Mouse (Mus musculus): ENCODE results near the gene Cst7. TPM values are rescaled to one million over a fixed set of nuclear protein-coding genes. Genes with fewer than 3 reads are reported as not detected.
"Not testable (repeated sequence)": the region's sequence is repeated elsewhere in the genome, so short reads cannot be mapped to it uniquely, and the experiment has no call there.

Gene Cst7
- polyA plus RNA-seq (2014; fragmentation: Nextera tagmentation; extraction: Ambion mirVana) = 1.5 and 2.6 TPM in 2 replicates

DNA sequence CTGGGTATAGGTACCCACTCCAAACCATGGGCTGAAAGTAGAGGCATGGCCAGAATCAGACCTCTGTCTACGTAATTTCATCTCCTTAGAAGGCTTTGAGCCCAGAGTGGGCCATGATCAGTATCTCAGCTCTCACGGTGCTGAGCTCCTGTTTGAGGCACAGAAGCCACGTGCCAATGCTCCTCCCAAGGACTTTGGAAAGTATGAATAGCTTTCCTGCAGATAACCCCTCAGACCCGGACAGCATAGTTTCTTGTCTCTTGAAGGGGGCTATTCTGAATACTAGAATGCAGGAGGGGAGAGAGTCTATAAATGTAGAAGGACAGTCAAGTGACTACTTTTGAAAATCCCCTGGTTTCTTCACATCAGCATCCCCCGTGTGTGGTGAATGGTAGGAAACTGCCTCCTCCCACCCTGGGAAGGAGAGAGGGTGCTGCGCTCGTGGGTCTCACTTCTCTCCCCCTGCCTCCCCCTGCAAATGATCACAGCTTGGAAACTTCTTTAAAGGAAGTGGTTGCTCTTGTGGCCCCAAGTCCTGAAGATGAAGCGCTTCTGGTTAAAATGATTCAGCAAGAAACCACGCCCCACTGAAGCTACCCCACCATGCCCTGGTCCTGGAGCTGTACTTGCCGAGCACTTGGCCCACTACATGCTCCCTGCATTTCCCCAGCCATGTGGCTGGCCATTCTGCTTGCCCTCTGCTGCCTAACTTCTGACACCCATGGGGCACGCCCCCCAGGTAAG lies at the start of gene Cst7:
Cst7 (plus strand) TSS at position 569 of the 744 bp plus-strand sequence.
- DNase-seq (ENCODE audit: low spot score) (no peak), ATAC-seq (ENCODE audit: low read depth) (no peak)
- H3K4me1 ChIP-seq (ENCODE audit: control insufficient read depth, insufficient read depth, low read length) = no peaks in the 10 kb centered on the region
- no peak within 1 kb of the TSS for H3K27ac ChIP-seq (replicated peaks; ENCODE audit: low read depth, low read length)
- no peaks in the 10 kb centered on the region for H3K9me3 ChIP-seq (ENCODE audit: control insufficient read depth, low read length)
- WGBS = 70% methylated on average over 11 of the region's 11 CpGs
- no peak within 1 kb of the TSS for H3K9ac ChIP-seq (ENCODE audit: low read depth, low read length)
- no peak within 1 kb of the TSS for H3K4me3 ChIP-seq (ENCODE audit: low read depth, low read length)
- H3K36me3 ChIP-seq (ENCODE audit: control insufficient read depth, insufficient read depth, low read length) = no peaks in the 10 kb centered on the region
- no peak within 1 kb of the TSS for H3K4me2 ChIP-seq (ENCODE audit: low read depth, low read length)
- H3K27me3 ChIP-seq (replicated peaks; ENCODE audit: control insufficient read depth, insufficient read depth, low read length) = no peaks in the 10 kb centered on the region

DNA sequence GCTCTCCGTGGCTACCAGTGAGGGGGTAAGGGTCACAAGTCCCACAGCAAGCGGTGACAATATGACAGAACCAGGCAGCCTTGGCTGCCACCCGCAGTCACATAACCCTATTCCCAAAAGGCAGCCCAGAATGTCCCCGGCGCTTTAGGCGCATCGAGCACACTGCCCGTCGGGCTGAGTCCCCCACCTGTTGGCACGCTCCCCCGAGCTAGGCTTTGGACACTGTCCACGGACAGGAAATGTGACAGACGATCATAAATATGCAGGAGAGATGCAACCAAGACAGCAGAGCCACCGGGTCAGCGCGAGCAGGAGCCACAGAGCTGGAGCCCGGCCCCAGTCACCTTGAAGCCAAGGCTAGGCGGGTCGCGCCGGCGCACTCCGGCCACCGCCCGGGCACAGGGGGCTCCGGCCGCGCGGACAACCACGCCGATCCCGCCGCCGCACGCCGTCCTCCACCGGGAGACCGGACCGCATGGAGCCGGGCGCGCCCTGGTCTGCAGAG lies 44.5 kb upstream of the Cst7 start:
- no peak for ATAC-seq (ENCODE audit: low read depth)
- DNase-seq (ENCODE audit: low spot score) = no peak
- 3% methylated on average over 40 of the region's 42 CpGs for WGBS
- peak overlapping the region; percentile 32 for H3K4me3 ChIP-seq (ENCODE audit: low read depth, low read length)
- peak overlapping the region; percentile 56 for H3K4me2 ChIP-seq (ENCODE audit: low read depth, low read length)
- H3K9me3 ChIP-seq (ENCODE audit: control insufficient read depth, low read length) = no peaks in the 10 kb centered on the region
- no peaks in the 10 kb centered on the region for H3K4me1 ChIP-seq (ENCODE audit: control insufficient read depth, insufficient read depth, low read length)
- H3K9ac ChIP-seq (ENCODE audit: low read depth, low read length) = no peak overlapping the region
- H3K27ac ChIP-seq (replicated peaks; ENCODE audit: low read depth, low read length) = no peak overlapping the region
- H3K27me3 ChIP-seq (replicated peaks; ENCODE audit: control insufficient read depth, insufficient read depth, low read length) = peaks cover 22% of the 10 kb centered on the region
- no peaks in the 10 kb centered on the region for H3K36me3 ChIP-seq (ENCODE audit: control insufficient read depth, insufficient read depth, low read length)

- H3K4me1 ChIP-seq (ENCODE audit: control insufficient read depth, insufficient read depth, low read length); ATAC-seq (ENCODE audit: low read depth); H3K27ac ChIP-seq (replicated peaks; ENCODE audit: low read depth, low read length); DNase-seq (ENCODE audit: low spot score); H3K36me3 ChIP-seq (ENCODE audit: control insufficient read depth, insufficient read depth, low read length); H3K9ac ChIP-seq (ENCODE audit: low read depth, low read length); H3K4me3 ChIP-seq (ENCODE audit: low read depth, low read length); H3K4me2 ChIP-seq (ENCODE audit: low read depth, low read length); H3K27me3 ChIP-seq (replicated peaks; ENCODE audit: control insufficient read depth, insufficient read depth, low read length); H3K9me3 ChIP-seq (ENCODE audit: control insufficient read depth, low read length): not testable (repeated sequence)
- 85% methylated on average over 10 of the region's 10 CpGs for WGBS
Observed at GRCm38 (mm10) chr2:150549576-150549975, 20.6 kb upstream of the Cst7 start.

- Histone ChIP-seq H3K9ac (ENCODE audit: low read depth, low read length) (no peak overlapping the region), H3K4me1 (ENCODE audit: control insufficient read depth, insufficient read depth, low read length) (no peaks in the 10 kb centered on the region), H3K4me3 (ENCODE audit: low read depth, low read length) (no peak overlapping the region), H3K27ac (replicated peaks; ENCODE audit: low read depth, low read length) (no peak overlapping the region), H3K9me3 (ENCODE audit: control insufficient read depth, low read length) (no peaks in the 10 kb centered on the region), H3K36me3 (ENCODE audit: control insufficient read depth, insufficient read depth, low read length) (no peaks in the 10 kb centered on the region), H3K27me3 (replicated peaks; ENCODE audit: control insufficient read depth, insufficient read depth, low read length) (no peaks in the 10 kb centered on the region), H3K4me2 (ENCODE audit: low read depth, low read length) (no peak overlapping the region)
- no peak for ATAC-seq (ENCODE audit: low read depth)
- WGBS = 57% methylated on average over 3 of the region's 3 CpGs
- peak; percentile 24 for DNase-seq (ENCODE audit: low spot score)
Observed at GRCm38 (mm10) chr2:150558568-150558967, 11.6 kb upstream of the Cst7 start.

GRCm38 (mm10) chr2:150567051-150567450 lies 3.2 kb upstream of the Cst7 start:
- whole genome bisulfite sequencing = 60% methylated on average over 2 of the region's 2 CpGs
- H3K9ac ChIP-seq (ENCODE audit: low read depth, low read length) = no peak overlapping the region
- H3K4me2 ChIP-seq (ENCODE audit: low read depth, low read length) = no peak overlapping the region
- ATAC-seq (ENCODE audit: low read depth) (no peak), DNase-seq (ENCODE audit: low spot score) (no peak)
- no peaks in the 10 kb centered on the region for H3K27me3 ChIP-seq (replicated peaks; ENCODE audit: control insufficient read depth, insufficient read depth, low read length)
- H3K4me1 ChIP-seq (ENCODE audit: control insufficient read depth, insufficient read depth, low read length) = no peaks in the 10 kb centered on the region
- H3K27ac ChIP-seq (replicated peaks; ENCODE audit: low read depth, low read length) = no peak overlapping the region
- H3K4me3 ChIP-seq (ENCODE audit: low read depth, low read length) = no peak overlapping the region
- H3K36me3 ChIP-seq (ENCODE audit: control insufficient read depth, insufficient read depth, low read length) = no peaks in the 10 kb centered on the region
- no peaks in the 10 kb centered on the region for H3K9me3 ChIP-seq (ENCODE audit: control insufficient read depth, low read length)

DNA sequence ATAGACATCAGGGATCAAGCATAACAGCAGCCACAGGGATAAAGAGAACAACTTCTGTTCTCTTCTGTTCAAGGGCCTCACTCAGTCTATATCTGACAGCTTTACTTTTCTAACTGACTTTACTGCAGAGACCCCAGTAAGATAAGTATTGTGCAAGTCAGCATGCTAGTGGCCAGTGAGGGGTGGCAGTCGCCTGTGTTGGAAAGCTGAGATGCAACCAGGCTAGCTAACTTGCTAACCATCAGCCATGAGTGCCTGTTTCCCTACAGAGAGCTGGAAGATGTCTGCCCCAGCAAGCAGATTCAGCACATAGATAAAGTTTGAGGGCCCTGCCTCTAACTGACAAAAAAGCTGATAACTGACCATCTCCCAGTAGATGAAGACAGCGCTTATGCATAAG lies 546 bp downstream of the Cst7 start:
- Histone ChIP-seq H3K4me3 (ENCODE audit: low read depth, low read length) (no peak overlapping the region), H3K9me3 (ENCODE audit: control insufficient read depth, low read length) (no peaks in the 10 kb centered on the region), H3K27me3 (replicated peaks; ENCODE audit: control insufficient read depth, insufficient read depth, low read length) (no peaks in the 10 kb centered on the region), H3K27ac (replicated peaks; ENCODE audit: low read depth, low read length) (no peak overlapping the region), H3K36me3 (ENCODE audit: control insufficient read depth, insufficient read depth, low read length) (no peaks in the 10 kb centered on the region; the same call in 1 of the 2 replicates), H3K9ac (ENCODE audit: low read depth, low read length) (no peak overlapping the region), H3K4me1 (ENCODE audit: control insufficient read depth, insufficient read depth, low read length) (no peaks in the 10 kb centered on the region), H3K4me2 (ENCODE audit: low read depth, low read length) (no peak overlapping the region)
- ATAC-seq (ENCODE audit: low read depth) (no peak), DNase-seq (ENCODE audit: low spot score) (no peak)
- 79% methylated on average over 2 of the region's 2 CpGs for WGBS

DNA sequence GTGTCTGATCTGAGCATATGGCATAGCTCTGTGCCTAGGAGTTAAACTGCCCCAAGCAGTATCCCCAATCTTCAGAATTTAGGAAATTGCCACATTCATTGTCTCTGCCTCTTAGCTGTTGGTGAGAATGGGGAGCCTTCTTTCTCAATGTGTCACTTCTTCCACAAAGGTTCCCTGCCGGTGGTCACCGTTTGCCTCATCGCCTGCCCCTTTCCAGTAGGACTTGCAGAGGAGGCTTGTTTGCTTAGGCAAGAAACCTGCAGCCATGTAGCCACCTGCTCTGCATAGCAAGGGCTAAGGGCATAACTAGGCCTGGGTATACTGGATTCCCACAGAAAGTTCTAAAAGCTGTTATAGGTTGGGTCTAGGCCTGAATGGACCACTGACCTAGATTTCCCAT lies 2.2 kb downstream of the Cst7 start:
- H3K4me2 ChIP-seq (ENCODE audit: low read depth, low read length) = no peak overlapping the region
- H3K4me1 ChIP-seq (ENCODE audit: control insufficient read depth, insufficient read depth, low read length) = no peaks in the 10 kb centered on the region
- H3K27ac ChIP-seq (replicated peaks; ENCODE audit: low read depth, low read length) = no peak overlapping the region
- ATAC-seq (ENCODE audit: low read depth) (no peak), DNase-seq (ENCODE audit: low spot score) (no peak)
- 75% methylated on average over 3 of the region's 3 CpGs for WGBS
- H3K9me3 ChIP-seq (ENCODE audit: control insufficient read depth, low read length) = no peaks in the 10 kb centered on the region
- no peak overlapping the region for H3K9ac ChIP-seq (ENCODE audit: low read depth, low read length)
- H3K27me3 ChIP-seq (replicated peaks; ENCODE audit: control insufficient read depth, insufficient read depth, low read length) = no peaks in the 10 kb centered on the region
- H3K36me3 ChIP-seq (ENCODE audit: control insufficient read depth, insufficient read depth, low read length) = peaks cover 7% of the 10 kb centered on the region; the same call in 1 of the 2 replicates
- no peak overlapping the region for H3K4me3 ChIP-seq (ENCODE audit: low read depth, low read length)

DNA sequence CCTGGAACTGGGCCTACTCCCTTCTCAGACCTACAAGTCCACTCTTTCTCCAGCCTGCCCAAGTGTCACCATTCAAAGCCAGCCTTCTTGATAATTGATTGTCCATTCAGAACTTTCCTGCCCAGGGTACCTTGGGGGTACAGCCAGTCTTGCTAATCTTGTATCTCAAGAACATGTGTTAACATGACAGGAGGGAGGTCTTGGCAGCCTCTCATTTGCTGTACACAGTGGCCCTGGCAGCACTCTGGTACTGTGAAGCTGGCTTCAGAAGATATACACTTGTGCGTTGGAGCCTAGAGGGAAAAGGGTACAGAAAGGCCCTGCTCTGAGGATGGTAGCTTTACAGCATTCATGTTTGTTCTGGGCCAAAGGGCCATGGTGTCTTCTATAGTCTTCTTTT lies 6.0 kb downstream of the Cst7 start:
- ATAC-seq (ENCODE audit: low read depth) (no peak), DNase-seq (ENCODE audit: low spot score) (no peak)
- Histone ChIP-seq H3K9ac (ENCODE audit: low read depth, low read length) (no peak overlapping the region), H3K4me3 (ENCODE audit: low read depth, low read length) (no peak overlapping the region), H3K27me3 (replicated peaks; ENCODE audit: control insufficient read depth, insufficient read depth, low read length) (no peaks in the 10 kb centered on the region), H3K36me3 (ENCODE audit: control insufficient read depth, insufficient read depth, low read length) (peaks cover 7% of the 10 kb centered on the region; the same call in 1 of the 2 replicates), H3K9me3 (ENCODE audit: control insufficient read depth, low read length) (no peaks in the 10 kb centered on the region), H3K4me2 (ENCODE audit: low read depth, low read length) (no peak overlapping the region), H3K27ac (replicated peaks; ENCODE audit: low read depth, low read length) (no peak overlapping the region), H3K4me1 (ENCODE audit: control insufficient read depth, insufficient read depth, low read length) (no peaks in the 10 kb centered on the region)
- WGBS = 88% methylated on average over 1 of the region's 1 CpGs

GRCm38 (mm10) chr2:150578603-150579002 lies 8.4 kb downstream of the Cst7 start:
- Histone ChIP-seq H3K4me2 (ENCODE audit: low read depth, low read length) (no peak overlapping the region), H3K4me3 (ENCODE audit: low read depth, low read length) (no peak overlapping the region), H3K36me3 (ENCODE audit: control insufficient read depth, insufficient read depth, low read length) (peaks cover 10% of the 10 kb centered on the region), H3K27me3 (replicated peaks; ENCODE audit: control insufficient read depth, insufficient read depth, low read length) (no peaks in the 10 kb centered on the region), H3K9ac (ENCODE audit: low read depth, low read length) (no peak overlapping the region), H3K27ac (replicated peaks; ENCODE audit: low read depth, low read length) (no peak overlapping the region), H3K9me3 (ENCODE audit: control insufficient read depth, low read length) (no peaks in the 10 kb centered on the region), H3K4me1 (ENCODE audit: control insufficient read depth, insufficient read depth, low read length) (no peaks in the 10 kb centered on the region)
- 73% methylated on average over 5 of the region's 5 CpGs for WGBS
- no peak for DNase-seq (ENCODE audit: low spot score)
- no peak for ATAC-seq (ENCODE audit: low read depth)
